Comparison of ENCODE assay signal across 9 mouse cellular contexts in the genomic region with DNA sequence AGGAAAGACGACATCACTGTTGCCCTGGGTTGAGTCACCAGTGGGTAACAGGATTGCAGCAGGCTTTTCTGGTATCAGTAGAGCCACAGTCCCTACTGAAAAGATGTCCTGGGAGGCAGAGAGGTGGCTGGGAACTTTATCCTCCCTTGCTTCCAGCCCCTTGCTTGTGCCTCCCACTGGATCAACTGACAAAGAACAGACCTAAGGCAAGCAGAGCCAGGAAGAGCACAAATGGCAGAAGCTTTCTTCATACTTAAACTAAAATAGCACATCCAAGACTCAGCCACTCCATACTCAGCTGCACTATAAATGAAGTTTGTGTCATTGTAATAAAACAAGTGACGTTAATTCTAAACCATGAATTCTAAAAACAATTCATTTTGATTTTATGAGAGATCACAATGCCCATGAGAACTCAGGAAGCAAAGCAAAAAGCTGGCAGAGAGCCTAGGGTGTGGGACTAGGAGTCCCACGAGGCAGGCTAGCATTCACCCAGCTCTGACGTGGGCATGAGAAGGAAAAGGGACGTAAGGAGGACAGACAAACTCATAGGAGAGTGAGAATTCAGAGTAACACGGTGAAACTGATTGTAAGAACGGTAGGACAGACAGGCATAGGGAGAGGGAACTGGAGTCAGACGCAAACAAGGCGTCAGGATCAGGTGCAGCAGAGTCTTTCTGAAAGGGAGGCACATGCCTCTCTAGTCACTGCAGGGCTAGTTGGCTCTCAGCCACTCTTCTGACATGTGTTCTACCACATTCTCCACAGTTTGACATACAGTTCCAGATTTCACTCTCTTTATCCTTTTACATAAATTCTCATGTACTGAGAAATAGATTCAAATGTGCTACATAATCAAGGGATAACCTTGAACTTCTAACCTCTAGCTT. TPM values are rescaled to one million over a fixed set of nuclear protein-coding genes. Genes with fewer than 3 reads are reported as not detected.
DNase-seq lines count a peak whose midpoint lies in the region; ATAC-seq and TF ChIP-seq lines count a peak whose summit lies in the region.
"Had no signal": no experiment of that assay in that cellular context is flagged by ENCODE, and none has a peak within 500 bp of the region (broad histone marks: within the 10 kb centered on the region; RNA-seq: fewer than 3 reads in every experiment).

No protein-coding gene starts in this region.

- no peak for TF ChIP-seq CTCF in gastrocnemius, adult 2 months (IDR thresholded peaks at IDR 0.05)

- no peaks in the 10 kb centered on the region for H3K4me1 ChIP-seq in intestine, embryonic 16.5 days (ENCODE audit: control insufficient read depth, insufficient read depth, low read length)
- no peaks in the 10 kb centered on the region for H3K4me1 ChIP-seq in limb, embryonic 10.5 days

- peak; percentile 59; the same call in 1 of the 2 replicates for ATAC-seq in intestine, embryonic 16.5 days

- no peaks in the 10 kb centered on the region for H3K9me3 ChIP-seq in intestine, embryonic 16.5 days (ENCODE audit: control insufficient read depth, low read length)
- H3K9me3 ChIP-seq in limb, embryonic 10.5 days (replicated peaks): no peaks in the 10 kb centered on the region

- peaks cover 11% of the 10 kb centered on the region; the same call in 1 of the 2 replicates for H3K36me3 ChIP-seq in intestine, embryonic 16.5 days (ENCODE audit: control insufficient read depth, insufficient read depth, low read length)
- peaks cover 83% of the 10 kb centered on the region for H3K36me3 ChIP-seq in limb, embryonic 10.5 days

- no peak overlapping the region for H3K4me3 ChIP-seq in gastrocnemius, adult 2 months
- H3K4me3 ChIP-seq in intestine, embryonic 16.5 days (ENCODE audit: low read length): no peak overlapping the region
- H3K4me3 ChIP-seq in limb, embryonic 10.5 days: no peak overlapping the region

- H3K27me3 ChIP-seq in intestine, embryonic 16.5 days (replicated peaks; ENCODE audit: control insufficient read depth, insufficient read depth, low read length): no peaks in the 10 kb centered on the region
- H3K27me3 ChIP-seq in limb, embryonic 10.5 days (ENCODE audit: low read depth, poor library complexity, severe bottlenecking): no peaks in the 10 kb centered on the region

- intact Hi-C loops in gastrocnemius, adult 2 months (cut with DNase I): no loop called here

- H3K9ac ChIP-seq in intestine, embryonic 16.5 days (ENCODE audit: low read depth, low read length): no peak overlapping the region

- H3K4me2 ChIP-seq in intestine, embryonic 16.5 days (ENCODE audit: low read depth, low read length): no peak overlapping the region

- peak overlapping the region; percentile 20 for H3K27ac ChIP-seq in gastrocnemius, adult 2 months
- H3K27ac ChIP-seq in intestine, embryonic 16.5 days (ENCODE audit: low read length): no peak overlapping the region
- no peak overlapping the region for H3K27ac ChIP-seq in limb, embryonic 10.5 days

- no peak for DNase-seq in gastrocnemius, adult 2 months
- no peak for DNase-seq in gastrocnemius, postnatal 4 days (ENCODE audit: low spot score in 2 of 2)
- DNase-seq in right cerebral cortex, adult 18-20 months: peak; percentile 57
- DNase-seq in right cerebral cortex, postnatal 10 days (ENCODE audit: low spot score in 2 of 2): no peak
- peak; percentile 42 for DNase-seq in telencephalon, adult 2 months (ENCODE audit: low read depth, low spot score)
- DNase-seq in urinary bladder, postnatal 25 days (ENCODE audit: low spot score): no peak
- DNase-seq in limb, embryonic 10.5 days (ENCODE audit: low spot score): no peak
- DNase-seq: adrenal gland, postnatal 25 days had no signal

- 65% methylated on average over 9 of the region's 9 CpGs for whole genome bisulfite sequencing in intestine, embryonic 16.5 days
- WGBS in limb, embryonic 10.5 days: 92% methylated on average over 9 of the region's 9 CpGs

RNA-seq across cellular contexts. Expression of gene Ttbk2, which starts 21.3 kb away (rescaled TPM):
- 1 to 10 TPM; 7.6 to 9.2 TPM for total RNA-seq in gastrocnemius, adult 2 months (2021)
- 10 to 100 TPM; 17.1 to 17.4 TPM for total RNA-seq in gastrocnemius, postnatal 4 days (2021)
- polyA plus RNA-seq in intestine, embryonic 16.5 days (2015; fragmentation: Nextera tagmentation; extraction: Ambion mirVana): 1.4 and 1.6 TPM in 2 replicates
- polyA plus RNA-seq in limb, embryonic 10.5 days (2016; fragmentation: Nextera tagmentation; extraction: Ambion mirVana): 3.7 and 5.0 TPM in 2 replicates

RNA-seq across cellular contexts. Expression of gene Cdan1, which starts 21.8 kb away (rescaled TPM):
- 1 to 10 TPM; 5.3 to 6.0 TPM for total RNA-seq in gastrocnemius, adult 2 months (2021)
- total RNA-seq in gastrocnemius, postnatal 4 days (2021): 10 to 100 TPM; 11.0 to 13.1 TPM
- polyA plus RNA-seq in intestine, embryonic 16.5 days (2015; fragmentation: Nextera tagmentation; extraction: Ambion mirVana): 3.6 and 4.1 TPM in 2 replicates
- polyA plus RNA-seq in limb, embryonic 10.5 days (2016; fragmentation: Nextera tagmentation; extraction: Ambion mirVana): 5.7 TPM in 2 replicates

Comparison
In these comparisons a context has a peak if more than half of its experiments do, and no peak if none do; other contexts are left out.
1. DNase-seq: peak in right cerebral cortex, adult 18-20 months (single experiment) and telencephalon, adult 2 months (single experiment); none in gastrocnemius, adult 2 months (single experiment), gastrocnemius, postnatal 4 days (0 of 2), right cerebral cortex, postnatal 10 days (0 of 2), urinary bladder, postnatal 25 days (single experiment) and limb, embryonic 10.5 days (single experiment).